Mouse (Mus musculus) left cerebral cortex, postnatal 25 days (tissue): ENCODE data around the gene Rhox3c. TPM values are rescaled to one million over a fixed set of nuclear protein-coding genes. Genes with fewer than 3 reads are reported as not detected.
"Not testable (repeated sequence)": the region's sequence is repeated elsewhere in the genome, so short reads cannot be mapped to it uniquely, and the experiment has no call there.

Experiments
- DNase-seq, 2 experiments: peaks; one replicate each; pipeline ENCODE4 v3.0.0; 2022; ENCODE audit warnings: low spot score in 2 of 2, mixed read lengths in 1 of 2
- intact Hi-C: fragments of 180-260 bp; cut with DNase I; formaldehyde crosslinking; loops from one replicate; pipeline ENCODE4 v1.15.1; 2025
- total RNA-seq, 2 experiments: library from RNA; stranded (reverse); gene quantifications; 2 replicates each; pipeline ENCODE4 v1.2.3; 2021

Gene Rhox3c
- not detected for total RNA-seq

GRCm38 (mm10) chrX:37458285-37458684, at the start of gene Rhox3c:
TSS of gene Rhox3c (plus strand) at chrX:37458585.
- intact Hi-C loops, DNase-seq: not testable (repeated sequence)

GRCm38 (mm10) chrX:37411767-37412166, 46.6 kb upstream of the Rhox3c start, which contains the start of gene Rhox2b:
TSS of gene Rhox2b (plus strand) at chrX:37412067.
- intact Hi-C loops, DNase-seq: not testable (repeated sequence)

DNA sequence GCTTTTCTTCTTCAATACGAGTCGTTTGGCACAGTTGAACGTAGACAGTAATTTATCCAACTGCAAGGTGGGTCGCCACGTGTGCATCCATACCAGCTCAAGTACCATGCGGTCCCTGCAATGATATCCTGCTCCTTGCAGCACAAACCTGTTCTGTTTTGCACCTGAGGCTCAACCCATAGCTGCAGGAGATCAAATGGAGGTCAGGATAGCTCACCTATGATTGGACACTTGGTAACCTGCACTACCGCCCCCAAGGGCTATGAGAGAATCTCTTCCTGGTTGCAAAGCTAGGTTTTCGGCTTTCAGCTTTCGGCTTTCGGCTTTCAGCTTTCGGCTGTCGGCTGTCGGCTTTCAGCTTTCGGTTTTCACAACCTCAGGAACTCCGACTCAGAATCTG, 26.2 kb upstream of the Rhox3c start, which contains the start of gene Rhox4b:
Gene Rhox4b, plus strand, starts transcription at position 301 of the 400 bp plus-strand sequence.
- intact Hi-C loops = not testable (repeated sequence)

DNA sequence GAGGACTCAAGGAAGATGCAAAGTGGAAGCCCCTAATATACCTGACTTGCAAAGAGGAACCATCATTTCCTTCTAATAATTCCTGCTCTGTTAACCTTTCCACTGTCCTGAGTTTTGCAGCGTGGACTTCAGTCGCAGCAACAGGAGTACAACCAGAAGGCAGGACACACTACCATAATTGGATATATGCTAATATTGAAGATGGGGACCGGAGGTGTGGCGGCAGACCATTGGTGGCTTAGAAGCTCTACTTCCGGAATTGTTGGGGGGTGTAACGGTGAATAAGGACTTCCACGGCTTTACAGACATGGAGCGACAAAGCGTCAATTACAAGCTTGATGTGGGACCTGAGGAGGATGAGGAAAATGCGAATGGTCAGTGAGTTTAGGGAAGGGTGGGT, 5.0 kb upstream of the Rhox3c start, which contains the start of gene Rhox2c:
Gene Rhox2c, plus strand, starts transcription at position 301 of the 400 bp plus-strand sequence.
- intact Hi-C loops, DNase-seq: not testable (repeated sequence)

More for the DNA sequence above, 26.2 kb upstream of the Rhox3c start, which contains the start of gene Rhox4b:
- not testable (repeated sequence) for DNase-seq

DNA sequence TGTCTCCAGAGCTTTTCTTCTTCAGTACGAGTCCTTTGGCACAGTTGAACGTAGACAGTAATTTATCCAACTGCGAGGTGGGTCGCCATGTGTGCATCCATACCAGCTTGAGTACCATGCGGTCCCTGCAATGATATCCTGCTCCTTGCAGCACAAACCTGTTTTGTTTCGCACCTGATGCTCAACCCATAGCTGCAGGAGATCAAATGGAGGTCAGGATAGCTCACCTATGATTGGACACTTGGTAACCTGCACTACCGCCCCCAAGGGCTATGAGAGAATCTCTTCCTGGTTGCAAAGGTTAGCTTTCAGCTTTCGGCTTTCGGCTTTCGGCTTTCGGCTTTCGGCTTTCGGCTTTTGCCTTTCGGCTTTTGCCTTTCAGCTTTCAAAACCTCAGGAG, 21.7 kb downstream of the Rhox3c start, which contains the start of gene Rhox4c:
Gene Rhox4c, plus strand, starts transcription at position 301 of the 400 bp plus-strand sequence.
- intact Hi-C loops = not testable (repeated sequence)

DNA sequence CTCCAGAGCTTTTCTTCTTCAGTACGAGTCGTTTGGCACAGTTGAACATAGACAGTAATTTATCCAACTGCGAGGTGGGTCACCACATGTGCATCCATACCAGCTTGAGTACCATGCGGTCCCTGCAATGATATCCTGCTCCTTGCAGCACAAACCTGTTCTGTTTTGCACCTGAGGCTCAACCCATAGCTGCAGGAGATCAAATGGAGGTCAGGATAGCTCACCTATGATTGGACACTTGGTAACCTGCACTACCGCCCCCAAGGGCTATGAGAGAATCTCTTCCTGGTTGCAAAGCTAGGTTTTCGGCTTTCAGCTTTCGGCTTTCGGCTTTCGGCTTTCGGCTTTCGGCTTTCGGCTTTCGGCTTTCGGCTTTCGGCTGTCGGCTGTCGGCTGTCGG, 55.7 kb downstream of the Rhox3c start, which contains the start of gene Rhox4d:
Gene Rhox4d, plus strand, starts transcription at position 301 of the 400 bp plus-strand sequence.
- intact Hi-C loops, DNase-seq: not testable (repeated sequence)

More for the DNA sequence above, 21.7 kb downstream of the Rhox3c start, which contains the start of gene Rhox4c:
- not testable (repeated sequence) for DNase-seq

Other genes starting within 250 kb of the Rhox3c start
- gene Gm9, start 247.5 kb upstream of the Rhox3c start, total RNA-seq = not detected
- not detected for gene Rhox1, start 236.3 kb upstream of the Rhox3c start, total RNA-seq
- gene Rhox2a, start 213.6 kb upstream of the Rhox3c start, total RNA-seq = not detected
- gene Rhox3a, start 208.7 kb upstream of the Rhox3c start, total RNA-seq = not detected
- not detected for gene Rhox4a, start 193.2 kb upstream of the Rhox3c start, total RNA-seq
- gene Rhox3a2, start 78.6 kb upstream of the Rhox3c start, total RNA-seq = not detected
- gene Rhox4a2, start 67.7 kb upstream of the Rhox3c start, total RNA-seq = not detected
- not detected for gene Rhox2b, start 46.5 kb upstream of the Rhox3c start, total RNA-seq
- not detected for gene Rhox4b, start 26.1 kb upstream of the Rhox3c start, total RNA-seq
- not detected for gene Rhox2c, start 4.9 kb upstream of the Rhox3c start, total RNA-seq
- gene Rhox4c, start 21.8 kb downstream of the Rhox3c start, total RNA-seq = not detected
- gene Rhox2d, start 34.8 kb downstream of the Rhox3c start, total RNA-seq = not detected
- gene Rhox4d, start 55.8 kb downstream of the Rhox3c start, total RNA-seq = not detected
- not detected for gene Rhox2e, start 71.9 kb downstream of the Rhox3c start, total RNA-seq
- not detected for gene Rhox3e, start 83.4 kb downstream of the Rhox3c start, total RNA-seq
- not detected for gene Rhox4e, start 98.8 kb downstream of the Rhox3c start, total RNA-seq
- gene Rhox2f, start 112.8 kb downstream of the Rhox3c start, total RNA-seq = not detected
- gene Rhox3f, start 122.4 kb downstream of the Rhox3c start, total RNA-seq = not detected
- not detected for gene Rhox4f, start 149.1 kb downstream of the Rhox3c start, total RNA-seq
- gene Rhox3g, start 170.0 kb downstream of the Rhox3c start, total RNA-seq = not detected
- not detected for gene Rhox2g, start 184.9 kb downstream of the Rhox3c start, total RNA-seq
- not detected for gene Rhox4g, start 192.7 kb downstream of the Rhox3c start, total RNA-seq
- not detected for gene Rhox3h, start 210.2 kb downstream of the Rhox3c start, total RNA-seq
- gene Rhox2h, start 214.7 kb downstream of the Rhox3c start, total RNA-seq = not detected